Mouse (Mus musculus): ENCODE results near the gene Mamld1. TPM values are rescaled to one million over a fixed set of nuclear protein-coding genes. Genes with fewer than 3 reads are reported as not detected.

Mamld1 gene
- polyA plus RNA-seq, 1 experiment from 2014 or later = 5.1 TPM

DNA sequence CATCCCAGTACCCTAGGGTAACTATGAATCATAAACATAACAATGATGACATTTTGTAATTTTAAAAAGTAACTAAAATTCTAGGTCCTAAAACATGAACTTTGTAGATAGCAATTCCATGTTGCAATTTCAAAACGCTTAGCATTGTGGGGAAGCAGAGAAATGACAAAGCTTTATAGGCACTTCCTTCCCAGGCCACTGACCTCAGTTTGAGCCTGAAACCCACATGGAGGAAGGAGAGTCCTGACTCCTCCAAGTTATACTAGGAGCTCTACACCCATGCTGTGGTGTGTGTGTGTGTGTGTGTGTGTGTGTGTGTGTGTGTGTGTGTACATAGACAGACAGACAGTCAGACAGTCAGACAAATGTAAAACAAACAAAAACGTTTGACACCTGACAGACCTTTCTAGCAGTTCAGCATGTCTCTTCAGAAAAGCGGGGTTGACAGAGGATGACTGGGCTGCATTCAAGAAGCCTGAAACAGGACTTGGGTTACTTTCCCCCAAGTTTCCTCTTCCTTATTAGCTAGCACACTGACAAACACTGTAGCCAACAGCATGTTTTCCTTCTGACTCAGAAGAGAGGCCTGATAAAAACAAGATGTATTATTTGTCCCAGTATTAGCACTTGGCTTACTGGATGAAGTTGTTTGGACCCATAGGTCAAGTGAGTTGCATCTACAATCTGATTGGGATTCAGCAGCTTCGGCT, 37.5 kb downstream of the Mamld1 start:
- Histone ChIP-seq H3K36me3 (replicated peaks) (no peaks in the 10 kb centered on the region), H3K9me3 (no peaks in the 10 kb centered on the region), H3K4me3 (no peak overlapping the region), H3K27ac (no peak overlapping the region), H3K4me1 (peaks cover 4% of the 10 kb centered on the region), H3K27me3 (ENCODE audit: poor library complexity, severe bottlenecking) (peaks cover 18% of the 10 kb centered on the region)
- 78% methylated on average over 4 of the region's 4 CpGs for WGBS
- DNase-seq (ENCODE audit: extremely low spot score, low spot score) = no peak

DNA sequence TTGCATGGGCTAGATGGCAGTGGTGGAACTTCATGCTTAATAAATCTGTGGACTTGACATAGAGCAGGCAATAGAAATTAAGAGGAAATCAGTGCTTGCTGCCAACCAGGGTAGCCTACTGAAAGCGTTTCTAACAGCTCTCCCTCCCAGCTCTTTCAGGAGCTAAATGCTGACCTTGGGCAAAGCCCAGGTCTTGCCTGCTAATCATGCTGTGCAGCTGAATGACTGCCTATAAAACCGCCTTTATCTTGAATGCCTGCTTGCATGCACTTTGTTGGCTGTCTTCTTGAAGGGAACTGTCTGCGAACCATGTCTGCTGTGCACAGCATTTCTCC, 38.0 kb downstream of the Mamld1 start:
- DNase-seq (ENCODE audit: extremely low spot score, low spot score) = no peak

DNA sequence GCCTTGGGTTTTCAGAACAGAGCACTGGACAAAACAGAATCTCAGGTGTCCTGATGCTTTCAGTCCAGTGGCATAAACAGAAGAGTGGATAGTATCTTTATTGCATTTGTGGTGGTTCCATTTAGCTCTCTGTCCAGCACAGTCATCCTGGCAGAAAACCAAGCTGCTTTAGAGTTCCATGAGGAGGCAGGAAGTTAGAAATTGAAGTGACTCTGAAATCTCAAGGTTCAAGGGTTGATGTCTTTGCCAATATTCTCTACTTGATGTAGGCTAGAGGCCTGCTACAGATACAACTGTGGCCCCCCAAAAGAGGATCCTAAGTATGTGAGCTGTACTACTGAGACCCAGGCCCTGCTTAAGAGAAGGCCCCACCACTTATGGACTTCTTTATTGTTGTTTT, 55.8 kb downstream of the Mamld1 start:
- Histone ChIP-seq H3K27ac (no peak overlapping the region), H3K4me1 (no peaks in the 10 kb centered on the region), H3K27me3 (ENCODE audit: poor library complexity, severe bottlenecking) (peaks cover 30% of the 10 kb centered on the region), H3K9me3 (no peaks in the 10 kb centered on the region), H3K36me3 (replicated peaks) (no peaks in the 10 kb centered on the region), H3K4me3 (no peak overlapping the region)
- no peak for DNase-seq (ENCODE audit: extremely low spot score, low spot score)

More for the DNA sequence above, 38.0 kb downstream of the Mamld1 start:
- H3K36me3 ChIP-seq (replicated peaks) = no peaks in the 10 kb centered on the region
- H3K4me3 ChIP-seq = no peak overlapping the region
- no peak overlapping the region for H3K27ac ChIP-seq
- no peaks in the 10 kb centered on the region for H3K9me3 ChIP-seq
- peaks cover 4% of the 10 kb centered on the region for H3K4me1 ChIP-seq
- H3K27me3 ChIP-seq (ENCODE audit: poor library complexity, severe bottlenecking) = peaks cover 18% of the 10 kb centered on the region
- WGBS = 53% methylated on average over 3 of the region's 3 CpGs

DNA sequence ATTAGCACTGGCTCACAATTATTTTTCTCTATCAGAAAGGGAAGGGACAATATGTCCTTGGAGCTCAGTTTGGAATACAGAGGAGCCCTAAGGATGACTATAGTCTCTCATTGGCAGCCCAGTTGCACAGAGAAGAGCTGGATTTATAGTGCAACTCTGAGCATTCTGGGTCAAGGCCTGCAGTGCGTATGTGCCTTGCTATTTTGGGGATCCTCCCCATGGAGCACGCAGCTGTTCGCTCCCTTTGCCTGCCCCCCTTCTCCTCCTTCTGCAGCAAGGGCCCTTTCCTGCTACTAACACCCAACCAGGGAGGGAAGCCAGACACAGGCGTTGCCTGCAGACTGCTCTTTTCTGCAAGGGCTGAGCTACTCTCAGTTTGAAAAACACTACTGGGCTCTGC, 56.3 kb downstream of the Mamld1 start:
- peaks cover 30% of the 10 kb centered on the region for H3K27me3 ChIP-seq (ENCODE audit: poor library complexity, severe bottlenecking)
- no peaks in the 10 kb centered on the region for H3K36me3 ChIP-seq (replicated peaks)
- DNase-seq (ENCODE audit: extremely low spot score, low spot score) = no peak
- 88% methylated on average over 4 of the region's 4 CpGs for WGBS
- no peak overlapping the region for H3K4me3 ChIP-seq
- no peaks in the 10 kb centered on the region for H3K4me1 ChIP-seq
- H3K27ac ChIP-seq = no peak overlapping the region
- H3K9me3 ChIP-seq = no peaks in the 10 kb centered on the region

DNA sequence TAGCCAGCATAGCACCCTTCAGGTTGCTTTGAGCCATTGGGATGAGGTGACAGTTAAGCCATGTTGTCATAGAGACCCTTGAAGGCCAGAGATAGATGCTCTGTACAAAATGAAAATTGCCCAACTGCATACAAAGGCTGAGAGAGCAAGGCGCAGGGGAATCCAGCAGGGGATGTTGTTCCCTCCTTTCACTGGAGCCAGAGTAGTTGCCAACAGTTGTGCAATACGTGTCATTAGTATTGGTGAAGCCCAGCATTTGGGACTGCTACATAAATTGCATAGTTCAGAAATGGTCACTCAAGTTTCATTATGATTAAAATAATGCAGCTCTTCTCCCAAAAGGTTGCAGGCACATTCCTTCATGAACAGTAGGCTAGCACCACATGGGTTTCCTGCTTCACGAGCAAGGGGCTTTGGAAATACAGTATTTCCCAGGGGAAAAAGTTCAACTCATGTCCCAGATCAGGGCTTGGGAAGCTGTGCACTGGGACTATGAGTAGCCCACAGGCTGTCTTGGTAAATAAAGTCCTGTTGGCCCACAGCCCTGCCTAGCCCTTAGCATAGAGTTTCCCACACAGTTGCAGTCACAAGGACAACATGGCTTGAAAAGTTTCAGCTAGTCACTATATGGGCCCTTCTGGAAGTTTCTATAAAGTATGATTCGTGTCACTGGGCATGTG, 58.1 kb downstream of the Mamld1 start:
- Histone ChIP-seq H3K9me3 (no peaks in the 10 kb centered on the region), H3K4me1 (no peaks in the 10 kb centered on the region), H3K27me3 (ENCODE audit: poor library complexity, severe bottlenecking) (peaks cover 30% of the 10 kb centered on the region), H3K27ac (no peak overlapping the region), H3K36me3 (replicated peaks) (no peaks in the 10 kb centered on the region), H3K4me3 (no peak overlapping the region)
- 81% methylated on average over 4 of the region's 4 CpGs for WGBS
- no peak for DNase-seq (ENCODE audit: extremely low spot score, low spot score)

DNA sequence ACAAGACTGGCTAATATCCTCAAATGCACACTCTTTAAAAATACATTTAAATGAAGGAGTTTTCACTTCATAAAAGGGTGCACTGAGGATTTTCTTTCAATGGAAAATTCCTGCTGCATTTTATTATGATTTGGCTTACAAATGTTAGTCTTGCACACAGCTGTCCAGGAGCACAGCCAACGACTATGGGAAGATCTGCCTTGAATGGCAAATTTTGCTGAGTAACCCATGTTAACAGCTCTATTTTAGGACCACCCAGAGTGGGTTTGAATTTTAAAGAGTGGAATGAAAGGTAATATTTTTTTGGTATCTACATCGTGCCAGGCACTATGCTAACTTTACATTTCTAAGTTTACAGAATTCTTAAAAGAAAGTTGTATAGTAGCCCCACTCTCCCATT, 60.3 kb downstream of the Mamld1 start:
- WGBS = 75% methylated on average over 2 of the region's 2 CpGs
- H3K27me3 ChIP-seq (ENCODE audit: poor library complexity, severe bottlenecking) = peaks cover 31% of the 10 kb centered on the region
- H3K27ac ChIP-seq = no peak overlapping the region
- H3K9me3 ChIP-seq = no peaks in the 10 kb centered on the region
- no peaks in the 10 kb centered on the region for H3K36me3 ChIP-seq (replicated peaks)
- H3K4me1 ChIP-seq = no peaks in the 10 kb centered on the region
- no peak overlapping the region for H3K4me3 ChIP-seq
- no peak for DNase-seq (ENCODE audit: extremely low spot score, low spot score)

DNA sequence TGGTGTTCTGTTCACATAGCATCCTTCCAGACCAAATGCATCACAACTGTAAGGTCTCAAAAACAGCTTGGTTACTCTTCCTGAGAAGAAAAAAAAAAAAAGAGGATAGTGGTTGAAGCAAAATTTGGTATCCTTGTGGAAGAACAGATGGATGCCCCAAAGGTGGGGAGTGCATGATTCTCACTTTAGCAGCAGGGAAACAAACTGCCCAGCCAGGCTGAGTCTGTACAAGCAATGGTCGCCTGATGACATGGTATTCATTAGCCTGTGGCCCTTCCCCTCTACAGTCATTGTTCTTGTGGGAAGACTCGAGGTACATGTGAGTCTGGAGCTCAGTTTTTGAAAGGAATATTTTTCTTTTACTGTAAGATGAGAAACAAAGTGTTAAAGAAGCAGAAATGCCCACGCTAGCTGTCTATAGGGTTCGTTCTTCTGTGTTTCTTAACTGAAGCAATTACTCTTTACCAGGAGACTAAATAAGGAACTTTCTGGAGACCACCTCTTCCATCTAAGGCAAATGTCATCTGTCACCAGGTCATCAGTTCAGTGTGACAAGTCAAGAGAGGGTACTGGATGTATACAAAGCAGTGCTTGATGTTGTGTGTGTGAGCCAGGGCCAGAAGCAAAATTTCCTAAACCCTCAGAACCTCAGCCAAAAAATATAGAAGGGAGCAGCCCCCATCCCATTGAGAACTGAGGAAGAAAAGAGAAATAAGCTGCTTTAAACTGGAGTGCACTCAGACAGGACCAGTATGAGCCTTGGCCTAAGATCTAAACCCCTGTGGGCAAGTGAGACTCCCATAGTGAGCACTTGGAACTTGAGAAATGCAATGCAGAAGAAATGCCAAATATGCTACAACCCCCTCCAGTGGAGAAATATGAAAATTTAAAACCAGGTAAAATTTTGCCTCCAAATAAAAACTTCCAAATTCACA, 72.6 kb downstream of the Mamld1 start:
- peaks cover 39% of the 10 kb centered on the region for H3K27me3 ChIP-seq (ENCODE audit: poor library complexity, severe bottlenecking)
- H3K9me3 ChIP-seq = no peaks in the 10 kb centered on the region
- 72% methylated on average over 4 of the region's 4 CpGs for WGBS
- H3K27ac ChIP-seq = no peak overlapping the region
- H3K4me3 ChIP-seq = no peak overlapping the region
- no peak for DNase-seq (ENCODE audit: extremely low spot score, low spot score)
- H3K4me1 ChIP-seq = no peaks in the 10 kb centered on the region
- peaks cover 25% of the 10 kb centered on the region for H3K36me3 ChIP-seq (replicated peaks)

DNA sequence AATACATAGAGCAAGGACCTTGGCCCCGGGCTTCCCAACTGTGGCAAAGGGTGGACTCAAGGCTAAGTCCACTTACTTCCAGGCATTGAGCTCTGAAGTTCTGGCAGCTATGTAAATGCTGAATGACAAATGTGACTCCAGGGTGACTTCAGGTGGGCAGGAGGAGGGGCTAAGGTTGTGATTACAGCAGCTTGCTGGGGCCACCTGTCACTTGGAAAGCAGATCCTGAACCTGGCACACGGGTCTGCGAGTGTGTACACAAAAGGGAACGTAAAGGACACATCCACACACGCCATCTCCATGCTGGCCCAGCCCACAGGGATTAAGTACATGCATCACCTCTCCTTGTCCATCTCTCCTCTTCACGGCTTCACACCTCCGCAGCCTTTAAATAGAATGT, 75.0 kb downstream of the Mamld1 start:
- H3K27ac ChIP-seq = no peak overlapping the region
- WGBS = 89% methylated on average over 7 of the region's 7 CpGs
- peaks cover 23% of the 10 kb centered on the region for H3K27me3 ChIP-seq (ENCODE audit: poor library complexity, severe bottlenecking)
- no peak overlapping the region for H3K4me3 ChIP-seq
- no peaks in the 10 kb centered on the region for H3K9me3 ChIP-seq
- H3K4me1 ChIP-seq = no peaks in the 10 kb centered on the region
- DNase-seq (ENCODE audit: extremely low spot score, low spot score) = no peak
- H3K36me3 ChIP-seq (replicated peaks) = peaks cover 3% of the 10 kb centered on the region; the same call in 1 of the 2 replicates

DNA sequence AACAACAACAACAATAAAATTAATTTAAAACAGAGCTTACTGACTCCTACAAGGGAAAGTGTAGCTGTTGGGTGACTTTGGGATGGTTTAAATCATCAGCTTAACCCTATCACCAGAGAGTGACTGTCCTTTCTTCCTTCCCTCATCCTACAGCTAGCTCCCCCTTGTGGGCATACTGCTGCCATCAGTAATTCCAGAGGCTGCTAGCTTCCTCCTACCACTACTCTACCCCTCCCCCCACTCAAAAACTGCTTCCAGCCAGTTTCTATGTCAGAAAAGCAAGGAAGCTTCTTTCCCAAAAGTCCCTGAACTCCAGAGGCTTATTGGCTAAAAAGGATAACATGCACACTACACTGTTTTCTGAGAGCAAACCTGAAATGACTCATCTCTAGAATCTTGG, 81.4 kb downstream of the Mamld1 start:
- DNase-seq (ENCODE audit: extremely low spot score, low spot score) = no peak
- Histone ChIP-seq H3K36me3 (replicated peaks) (no peaks in the 10 kb centered on the region), H3K27me3 (ENCODE audit: poor library complexity, severe bottlenecking) (no peaks in the 10 kb centered on the region), H3K9me3 (no peaks in the 10 kb centered on the region), H3K27ac (no peak overlapping the region), H3K4me1 (no peaks in the 10 kb centered on the region), H3K4me3 (no peak overlapping the region)

DNA sequence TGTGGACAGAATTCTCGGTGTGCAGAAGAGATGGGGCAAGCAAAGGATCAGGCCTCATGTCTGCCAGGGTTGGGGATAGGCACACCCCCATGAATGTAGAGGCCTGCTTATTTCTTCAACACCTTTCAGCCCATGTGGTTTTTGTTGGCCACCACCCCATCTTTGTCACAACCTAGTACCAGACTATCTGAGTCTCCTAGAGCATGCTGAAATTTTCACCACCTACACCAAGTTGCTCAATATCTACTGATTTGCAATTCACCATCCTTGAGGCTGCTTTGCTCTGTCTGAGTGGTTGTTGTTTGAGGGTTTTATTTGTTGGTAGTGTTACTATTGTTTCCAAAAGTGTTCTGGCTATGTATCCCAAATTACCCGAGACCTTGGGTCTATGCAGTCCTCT, 91.3 kb downstream of the Mamld1 start:
- H3K27ac ChIP-seq = no peak overlapping the region
- H3K4me3 ChIP-seq = no peak overlapping the region
- DNase-seq (ENCODE audit: extremely low spot score, low spot score) = no peak
- H3K4me1 ChIP-seq = no peaks in the 10 kb centered on the region
- no peaks in the 10 kb centered on the region for H3K36me3 ChIP-seq (replicated peaks)
- H3K9me3 ChIP-seq = no peaks in the 10 kb centered on the region
- H3K27me3 ChIP-seq (ENCODE audit: poor library complexity, severe bottlenecking) = peaks cover 18% of the 10 kb centered on the region
- WGBS = 73% methylated on average over 2 of the region's 2 CpGs

DNA sequence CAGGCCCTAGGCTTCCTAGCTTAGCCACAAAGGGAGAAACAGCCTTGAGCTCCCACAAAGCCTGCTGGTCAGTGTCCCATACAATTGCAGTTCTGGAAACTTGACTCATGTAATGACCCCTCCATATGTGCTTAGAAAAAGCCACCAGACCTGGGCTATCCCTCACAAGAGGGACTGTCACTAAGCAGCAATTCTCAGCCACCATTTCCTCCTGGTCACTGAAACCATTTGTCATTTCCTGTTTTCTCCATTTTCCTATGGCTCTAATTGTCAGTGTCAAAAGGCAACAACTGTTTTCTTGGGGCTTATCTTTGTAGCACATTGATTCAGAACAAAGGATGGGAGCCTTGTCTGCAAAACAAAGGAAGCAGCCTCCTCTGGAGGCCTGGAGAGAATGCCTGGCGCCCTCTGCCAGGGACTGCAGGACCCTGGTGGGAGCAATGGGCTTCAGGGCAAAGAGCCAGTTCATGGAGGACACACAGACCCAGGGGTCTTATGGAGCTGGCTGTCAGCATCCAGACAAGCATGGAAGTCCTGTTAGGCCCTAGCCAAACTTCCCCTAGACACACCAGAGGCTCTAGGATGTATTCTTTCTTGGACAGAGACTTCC, 99.5 kb downstream of the Mamld1 start:
- no peak for DNase-seq (ENCODE audit: extremely low spot score, low spot score)
- WGBS = 20% methylated on average over 1 of the region's 1 CpGs
- no peak overlapping the region for H3K27ac ChIP-seq
- H3K36me3 ChIP-seq (replicated peaks) = peaks cover 12% of the 10 kb centered on the region
- H3K4me1 ChIP-seq = no peaks in the 10 kb centered on the region
- H3K4me3 ChIP-seq = no peak overlapping the region
- no peaks in the 10 kb centered on the region for H3K9me3 ChIP-seq
- H3K27me3 ChIP-seq (ENCODE audit: poor library complexity, severe bottlenecking) = peaks cover 69% of the 10 kb centered on the region

DNA sequence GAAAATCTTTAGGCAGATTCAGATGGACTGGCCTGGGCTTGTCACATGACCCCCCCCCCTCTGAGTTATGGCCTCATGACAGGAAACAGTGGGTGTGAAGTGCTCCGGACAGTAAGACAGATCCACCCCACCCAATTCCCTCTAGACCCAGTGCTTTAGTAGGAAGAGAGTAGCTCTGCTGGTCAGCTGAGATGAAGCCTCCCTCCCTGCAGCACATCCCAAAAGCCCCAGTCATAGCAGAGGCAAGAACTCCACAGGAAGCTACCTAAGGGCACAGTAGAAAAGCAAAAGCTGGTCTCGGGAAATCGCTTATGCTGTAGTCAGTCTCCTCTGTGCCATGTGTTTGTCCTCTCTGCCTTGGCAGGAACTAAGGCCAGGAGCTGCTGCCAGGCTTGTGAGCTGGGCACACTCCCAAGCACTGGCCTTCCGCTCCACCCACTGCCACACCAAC, 100.5 kb downstream of the Mamld1 start:
- Histone ChIP-seq H3K9me3 (no peaks in the 10 kb centered on the region), H3K4me1 (no peaks in the 10 kb centered on the region), H3K4me3 (no peak overlapping the region), H3K27ac (no peak overlapping the region), H3K36me3 (replicated peaks) (peaks cover 15% of the 10 kb centered on the region), H3K27me3 (ENCODE audit: poor library complexity, severe bottlenecking) (peaks cover 66% of the 10 kb centered on the region)
- WGBS = 88% methylated on average over 4 of the region's 4 CpGs
- DNase-seq (ENCODE audit: extremely low spot score, low spot score) = no peak

Measured in forebrain, embryonic 10.5 days (tissue).